Mouse (Mus musculus): ENCODE results near the gene Gm20896. TPM values are rescaled to one million over a fixed set of nuclear protein-coding genes. Genes with fewer than 3 reads are reported as not detected.
"Not testable (repeated sequence)": the region's sequence is repeated elsewhere in the genome, so short reads cannot be mapped to it uniquely, and the experiment has no call there.

Gm20896 gene
- polyA plus RNA-seq (2015; fragmentation: Nextera tagmentation; extraction: Ambion mirVana) = not detected in 2 replicates

GRCm38 (mm10) chrY:35921426-35921825 is at the start of gene Gm20896:
Gm20896 (minus strand) TSS chrY:35921526.
- H3K27ac ChIP-seq; H3K36me3 ChIP-seq; H3K4me3 ChIP-seq; H3K9ac ChIP-seq; H3K9me3 ChIP-seq; H3K4me2 ChIP-seq; H3K4me1 ChIP-seq; H3K27me3 ChIP-seq; ATAC-seq (ENCODE audit: borderline replicate concordance, extremely low read depth, low FRiP score, low TSS enrichment): not testable (repeated sequence)
- WGBS = 80% methylated on average over 2 of the region's 6 CpGs
